Mouse (Mus musculus): ENCODE measurements at regions not wholly inside any gene's neighbourhood (a gene's known extent, or its start where the extent isn't known, plus 50 kb on each side); places are given as distances from the start of the nearest gene placed in this dataset.

DNA sequence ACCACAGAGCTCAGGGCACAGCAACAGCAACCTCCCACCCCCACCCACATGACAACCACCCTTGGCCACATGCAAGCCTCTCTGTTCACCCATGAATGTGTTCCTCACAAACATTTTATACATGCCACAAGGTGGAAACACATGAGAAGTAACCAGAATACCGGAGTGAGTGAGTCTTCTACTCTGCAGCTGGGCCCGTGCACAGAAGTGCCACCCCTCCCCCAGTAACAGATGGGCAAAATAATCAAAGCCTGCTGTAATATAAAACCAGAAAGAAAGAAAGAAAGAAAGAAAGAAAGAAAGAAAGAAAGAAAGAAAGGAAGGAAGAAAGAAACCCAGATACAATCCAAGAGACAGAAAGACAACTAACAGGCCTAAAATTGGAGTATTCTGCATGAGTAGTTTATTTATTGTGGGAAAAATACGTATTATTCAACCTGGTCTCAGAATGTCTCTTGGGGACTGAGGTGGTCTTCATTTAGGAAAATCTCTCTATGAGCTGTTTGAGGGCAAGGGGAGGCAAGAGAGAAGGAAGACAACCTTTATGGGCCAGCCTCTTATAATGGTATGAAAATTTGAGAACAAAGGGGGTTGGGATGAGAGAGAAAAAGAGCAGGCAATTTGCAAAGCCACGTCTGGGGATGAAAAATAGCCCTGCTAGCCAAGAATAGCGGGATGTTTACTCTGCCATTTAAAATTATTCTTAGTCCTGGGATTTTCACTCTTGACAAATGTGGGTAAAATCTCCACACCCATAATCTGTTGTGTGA, 160.2 kb downstream of the Sox4 start:
- no peak for TF ChIP-seq CTCF (IDR thresholded peaks at IDR 0.05; ENCODE audit: low read depth)
- TF ChIP-seq EP300 (IDR thresholded peaks at IDR 0.05; ENCODE audit: low read depth): no peak
